ENCODE assay signal across 22 mouse cellular contexts in genomic region chr7:37220476-37220875, GRCm38 (mm10).
A peak's percentile ranks its signal among the peaks of the same experiment; 100 is the strongest.
DNase-seq lines count a peak whose midpoint lies in the region; ATAC-seq and TF ChIP-seq lines count a peak whose summit lies in the region.
"Had no signal": no experiment of that assay in that cellular context is flagged by ENCODE, and none has a peak within 500 bp of the region (broad histone marks: within the 10 kb centered on the region; RNA-seq: fewer than 3 reads in every experiment).

No protein-coding gene starts in this region.

- WGBS in intestine, embryonic 15.5 days, result 83% methylated on average over 5 of the region's 5 CpGs
- WGBS in intestine, postnatal 0 days, result 72% methylated on average over 5 of the region's 5 CpGs

- no peak overlapping the region for H3K4me2 ChIP-seq in intestine, embryonic 15.5 days (replicated peaks)
- no peak overlapping the region for H3K4me2 ChIP-seq in intestine, postnatal 0 days (replicated peaks; ENCODE audit: low read depth)
- H3K4me2 ChIP-seq: embryonic facial prominence, embryonic 13.5 days; embryonic facial prominence, embryonic 15.5 days; forebrain, embryonic 12.5 days had no signal

- no peaks in the 10 kb centered on the region for H3K9me3 ChIP-seq in intestine, embryonic 15.5 days
- no peaks in the 10 kb centered on the region for H3K9me3 ChIP-seq in intestine, postnatal 0 days (ENCODE audit: control insufficient read depth)

- H3K27me3 ChIP-seq in intestine, embryonic 15.5 days (replicated peaks), result no peaks in the 10 kb centered on the region
- no peaks in the 10 kb centered on the region for H3K27me3 ChIP-seq in intestine, postnatal 0 days (replicated peaks; ENCODE audit: control insufficient read depth, insufficient read depth, low read length)
- H3K27me3 ChIP-seq: embryonic facial prominence, embryonic 13.5 days; embryonic facial prominence, embryonic 15.5 days; forebrain, embryonic 12.5 days had no signal

- no peak overlapping the region for H3K9ac ChIP-seq in intestine, embryonic 15.5 days
- H3K9ac ChIP-seq in intestine, postnatal 0 days (ENCODE audit: low read depth, low read length), result no peak overlapping the region
- H3K9ac ChIP-seq: embryonic facial prominence, embryonic 13.5 days; embryonic facial prominence, embryonic 15.5 days; forebrain, embryonic 12.5 days had no signal

- peak; percentile 0 for DNase-seq in 416B (ENCODE audit: low read depth)
- no peak for DNase-seq in layer of hippocampus, adult 9-11 months
- DNase-seq: adrenal gland, adult 8-10 months; adrenal gland, postnatal 14 days; adrenal gland, postnatal 36 days; cerebellum, adult 11-12 months; cerebellum, adult 2 months; cerebellum, adult 9-10 months; cerebellum, postnatal 14 days; cerebellum, postnatal 36 days; embryo, embryonic 11 days had no signal

- TF ChIP-seq CTCF in intestine, postnatal 0 days (IDR thresholded peaks at IDR 0.05; ENCODE audit: low read depth), result peak; percentile 51

- H3K36me3 ChIP-seq in intestine, embryonic 15.5 days, result no peaks in the 10 kb centered on the region
- H3K36me3 ChIP-seq in intestine, postnatal 0 days (ENCODE audit: control insufficient read depth, insufficient read depth), result no peaks in the 10 kb centered on the region
- H3K36me3 ChIP-seq: embryonic facial prominence, embryonic 13.5 days; embryonic facial prominence, embryonic 15.5 days; forebrain, embryonic 10.5 days; forebrain, embryonic 12.5 days had no signal

- no peak overlapping the region for H3K27ac ChIP-seq in intestine, embryonic 15.5 days
- H3K27ac ChIP-seq in intestine, postnatal 0 days (ENCODE audit: low read depth, low read length), result no peak overlapping the region; the same call in none of the 2 replicates
- H3K27ac ChIP-seq: embryonic facial prominence, embryonic 13.5 days; embryonic facial prominence, embryonic 15.5 days; forebrain, embryonic 10.5 days; forebrain, embryonic 12.5 days had no signal

- H3K4me1 ChIP-seq in intestine, embryonic 15.5 days (replicated peaks), result no peaks in the 10 kb centered on the region
- no peaks in the 10 kb centered on the region for H3K4me1 ChIP-seq in intestine, postnatal 0 days (replicated peaks; ENCODE audit: control insufficient read depth, insufficient read depth, low read length)
- H3K4me1 ChIP-seq: embryonic facial prominence, embryonic 13.5 days; embryonic facial prominence, embryonic 15.5 days; forebrain, embryonic 10.5 days; forebrain, embryonic 12.5 days had no signal

- no peak overlapping the region for H3K4me3 ChIP-seq in intestine, embryonic 15.5 days (replicated peaks)
- no peak overlapping the region for H3K4me3 ChIP-seq in intestine, postnatal 0 days (ENCODE audit: low read depth, low read length)
- H3K4me3 ChIP-seq: embryonic facial prominence, embryonic 13.5 days; embryonic facial prominence, embryonic 15.5 days; erythroblast, embryonic 14.5 days; forebrain, embryonic 10.5 days; forebrain, embryonic 12.5 days had no signal

- peak; percentile 72 for ATAC-seq in intestine, embryonic 15.5 days
- ATAC-seq in intestine, postnatal 0 days, result peak; percentile 70
- no peak for ATAC-seq in megakaryocyte-erythroid progenitor cell, adult 5-6 weeks (replicated peaks; ENCODE audit: low FRiP score, low TSS enrichment, poor library complexity, severe bottlenecking)
- ATAC-seq: activated CD4-positive, CD25-positive, alpha-beta regulatory T cell, adult 4 months; forebrain, embryonic 14.5 days; forebrain, embryonic 16.5 days had no signal
